In the genomic region with DNA sequence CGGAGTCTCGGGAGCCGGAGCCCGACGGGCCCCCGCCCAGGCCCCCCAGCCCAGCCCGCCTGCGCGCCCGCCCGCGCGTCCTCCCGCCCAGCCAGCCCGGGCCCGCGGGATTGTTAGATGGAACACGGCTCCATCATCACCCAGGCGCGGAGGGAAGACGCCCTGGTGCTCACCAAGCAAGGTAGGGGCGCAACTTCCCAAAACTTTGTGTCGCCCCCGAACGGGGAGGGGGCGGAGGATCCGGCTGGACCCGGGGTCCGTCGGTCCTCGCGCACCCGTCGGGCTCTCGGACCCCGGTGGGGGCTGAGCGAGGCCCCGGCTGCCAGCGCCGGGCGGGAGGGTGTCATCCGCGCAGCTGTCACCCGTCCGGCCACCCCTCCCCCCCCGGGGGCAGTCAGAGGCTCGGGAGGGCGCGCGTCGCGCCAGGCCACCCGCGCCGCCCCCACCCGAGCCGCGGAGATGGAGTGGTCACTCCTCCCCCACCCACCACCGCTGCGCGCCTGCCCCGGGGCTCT, we compare ENCODE assay signal across 8 mouse cellular contexts. TPM values are rescaled to one million over a fixed set of nuclear protein-coding genes. Genes with fewer than 3 reads are reported as not detected.
DNase-seq lines count a peak whose midpoint lies in the region; ATAC-seq and TF ChIP-seq lines count a peak whose summit lies in the region.

No protein-coding gene starts in this region.

- peak overlapping the region; percentile 98 for H3K9ac ChIP-seq in heart, adult 2 months (ENCODE audit: low read depth, low read length)
- peak overlapping the region; percentile 94 for H3K9ac ChIP-seq in lung, embryonic 16.5 days (ENCODE audit: low read length)

- peak overlapping the region; percentile 91 for H3K4me2 ChIP-seq in lung, embryonic 16.5 days (ENCODE audit: low read depth, low read length)

- H3K9me3 ChIP-seq in lung, embryonic 16.5 days (ENCODE audit: control insufficient read depth, low read length) = no peaks in the 10 kb centered on the region

- TF ChIP-seq POLR2A in heart, adult 2 months (IDR thresholded peaks at IDR 0.05; ENCODE audit: insufficient read depth, low read depth, low read length) = no peak
- no peak for TF ChIP-seq POLR2A in kidney, adult 2 months (IDR thresholded peaks at IDR 0.05; ENCODE audit: low read depth, low read length)

- peaks cover 19% of the 10 kb centered on the region for H3K4me1 ChIP-seq in heart, adult 2 months (ENCODE audit: control insufficient read depth, insufficient read depth, low read length)
- H3K4me1 ChIP-seq in kidney, adult 2 months (ENCODE audit: control insufficient read depth, insufficient read depth, low read length) = peaks cover 40% of the 10 kb centered on the region
- H3K4me1 ChIP-seq in lung, embryonic 16.5 days (replicated peaks; ENCODE audit: control insufficient read depth, insufficient read depth, low read length) = peaks cover 43% of the 10 kb centered on the region

- peak; percentile 55 for DNase-seq in right cerebral cortex, adult 18-20 months
- DNase-seq in right cerebral cortex, postnatal 36 days (ENCODE audit: low spot score in 2 of 2) = no peak
- peak; percentile 83 for DNase-seq in cerebellum, adult 9-11 months
- DNase-seq in heart, adult 2 months = peak; percentile 80 to 82
- peak; percentile 74 for DNase-seq in kidney, adult 2 months
- DNase-seq in spleen, adult 18-20 months = peak; percentile 45 to 64

- TF ChIP-seq CTCF in heart, adult 2 months (IDR thresholded peaks at IDR 0.05) = no peak
- TF ChIP-seq CTCF in kidney, adult 2 months (conservative IDR thresholded peaks at IDR 0.05; ENCODE audit: insufficient read depth, insufficient read length, low read depth, low read length) = no peak

- H3K27ac ChIP-seq in heart, adult 2 months = peak overlapping the region; percentile 100
- peak overlapping the region; percentile 99 for H3K27ac ChIP-seq in kidney, adult 2 months (ENCODE audit: insufficient read depth, low read depth, low read length)
- peak overlapping the region; percentile 100 for H3K27ac ChIP-seq in lung, embryonic 16.5 days (ENCODE audit: low read length)

- no peaks in the 10 kb centered on the region for H3K27me3 ChIP-seq in heart, adult 2 months (ENCODE audit: control insufficient read depth, insufficient read depth, low read length)
- H3K27me3 ChIP-seq in kidney, adult 2 months (replicated peaks; ENCODE audit: control insufficient read depth, insufficient read depth, low read length) = no peaks in the 10 kb centered on the region
- H3K27me3 ChIP-seq in lung, embryonic 16.5 days (ENCODE audit: control insufficient read depth, insufficient read depth, low read depth, low read length) = no peaks in the 10 kb centered on the region

- H3K4me3 ChIP-seq in heart, adult 2 months = peak overlapping the region; percentile 88
- H3K4me3 ChIP-seq in kidney, adult 2 months (ENCODE audit: insufficient read depth, low read depth, low read length) = peak overlapping the region; percentile 96
- peak overlapping the region; percentile 88 for H3K4me3 ChIP-seq in lung, embryonic 16.5 days (ENCODE audit: low read length)

- intact Hi-C loops in heart, adult 2 months (cut with DNase I) = no loop called here

- peak; percentile 34 for ATAC-seq in lung, embryonic 16.5 days (ENCODE audit: low read depth)
- ATAC-seq in megakaryocyte-erythroid progenitor cell, adult 5-6 weeks (replicated peaks; ENCODE audit: low FRiP score, low TSS enrichment, poor library complexity, severe bottlenecking) = no peak

- no peak for TF ChIP-seq EP300 in heart, adult 2 months (IDR thresholded peaks at IDR 0.05; ENCODE audit: insufficient read depth, low read depth, low read length)

- peaks cover 8% of the 10 kb centered on the region for H3K79me2 ChIP-seq in heart, adult 2 months (replicated peaks; ENCODE audit: control insufficient read depth, insufficient read depth, low read length)

- WGBS in heart, adult 2 months = under 1% methylated on average over 48 of the region's 62 CpGs
- WGBS in kidney, adult 2 months = 1% methylated on average over 58 of the region's 62 CpGs
- 0% methylated on average over 34 of the region's 62 CpGs for whole genome bisulfite sequencing in lung, embryonic 16.5 days

- no peaks in the 10 kb centered on the region; the same call in 1 of the 2 replicates for H3K36me3 ChIP-seq in heart, adult 2 months (ENCODE audit: control insufficient read depth, insufficient read depth, low read length)
- H3K36me3 ChIP-seq in kidney, adult 2 months (ENCODE audit: control insufficient read depth, insufficient read depth, low read length) = no peaks in the 10 kb centered on the region
- no peaks in the 10 kb centered on the region for H3K36me3 ChIP-seq in lung, embryonic 16.5 days (ENCODE audit: control insufficient read depth, insufficient read depth, low read length)

RNA-seq across cellular contexts. Expression of a gene that starts 0.7 kb away (rescaled TPM):
- total RNA-seq in heart, adult 2 months (2021) = 100 to 1,000 TPM in 1 of 2 experiments, 10 to 100 TPM in 1; 82.2 to 108 TPM
- polyA plus RNA-seq in heart, adult 2 months (2012; rRNA removed) = 85.6 and 114 TPM in 2 replicates
- polyA plus RNA-seq in kidney, adult 2 months (2012; rRNA removed) = 118 and 126 TPM in 2 replicates
- 66.2 and 72.0 TPM in 2 replicates for polyA plus RNA-seq in lung, embryonic 16.5 days (2015; fragmentation: Nextera tagmentation; extraction: Ambion mirVana)
- total RNA-seq in megakaryocyte-erythroid progenitor cell, adult 5-6 weeks (2014; fragmentation: Nextera tagmentation) = 54.7 and 56.7 TPM in 2 replicates
- total RNA-seq in megakaryocyte-erythroid progenitor cell, adult 5-6 weeks (2017) = 18.3 and 24.7 TPM in 2 replicates

RNA-seq across cellular contexts. Expression of a gene that starts 21.3 kb away (rescaled TPM):
- under 1 TPM; 0.34 to 0.48 TPM for total RNA-seq in heart, adult 2 months (2021)
- 0.26 and 0.29 TPM in 2 replicates for polyA plus RNA-seq in heart, adult 2 months (2012; rRNA removed)
- 0.14 and 0.19 TPM in 2 replicates for polyA plus RNA-seq in kidney, adult 2 months (2012; rRNA removed)
- polyA plus RNA-seq in lung, embryonic 16.5 days (2015; fragmentation: Nextera tagmentation; extraction: Ambion mirVana) = 0.20 and 0.33 TPM in 2 replicates
- not detected in 2 replicates for total RNA-seq in megakaryocyte-erythroid progenitor cell, adult 5-6 weeks (2014; fragmentation: Nextera tagmentation)
- total RNA-seq in megakaryocyte-erythroid progenitor cell, adult 5-6 weeks (2017) = 0.38 TPM in 1 of 2 replicates, not detected in the other

RNA-seq across cellular contexts. Expression of a gene that starts 51.5 kb away (rescaled TPM):
- 10 to 100 TPM; 50.8 to 58.7 TPM for total RNA-seq in heart, adult 2 months (2021)
- polyA plus RNA-seq in heart, adult 2 months (2012; rRNA removed) = 40.0 and 42.4 TPM in 2 replicates
- 54.0 and 58.1 TPM in 2 replicates for polyA plus RNA-seq in kidney, adult 2 months (2012; rRNA removed)
- polyA plus RNA-seq in lung, embryonic 16.5 days (2015; fragmentation: Nextera tagmentation; extraction: Ambion mirVana) = 69.3 and 71.6 TPM in 2 replicates
- total RNA-seq in megakaryocyte-erythroid progenitor cell, adult 5-6 weeks (2014; fragmentation: Nextera tagmentation) = 41.6 and 61.2 TPM in 2 replicates
- 55.5 and 63.3 TPM in 2 replicates for total RNA-seq in megakaryocyte-erythroid progenitor cell, adult 5-6 weeks (2017)

Comparison
In these comparisons a context has a peak if more than half of its experiments do, and no peak if none do; other contexts are left out.
1. DNase-seq: peak in right cerebral cortex, adult 18-20 months (single experiment), cerebellum, adult 9-11 months (single experiment), heart, adult 2 months (2 of 2), kidney, adult 2 months (single experiment) and spleen, adult 18-20 months (2 of 2); none in right cerebral cortex, postnatal 36 days (0 of 2).
2. Peak in every context shown above with its lines, with median percentiles within 50 percentile points of each other: H3K27ac ChIP-seq and H3K4me3 ChIP-seq.